Mouse (Mus musculus) embryonic facial prominence, embryonic 11.5 days (tissue): Measurements from ENCODE around the gene Slc26a8. TPM values are rescaled to one million over a fixed set of nuclear protein-coding genes. Genes with fewer than 3 reads are reported as not detected.

Experiments used
- ATAC-seq: fragments of 200-750 bp; cut with Nextera tagmentation; replicated peaks from 2 replicates; pipeline ENCODE4 v1.8.0; 2017; ENCODE audit warnings: low read depth; ENCODE audit not compliant: insufficient number of reproducible peaks, low FRiP score, low TSS enrichment
- DNase-seq: peaks from one replicate; pipeline ENCODE4 v3.0.0-alpha.2; 2015; ENCODE audit warnings: low spot score
- H3K27ac ChIP-seq: fragments of 300-500 bp; sonication (generic); replicated peaks from 2 replicates; pipeline ENCODE4 v1.5.1; 2014; ENCODE audit warnings: mild to moderate bottlenecking, low read depth, low read length, control low read depth
- H3K27me3 ChIP-seq: fragments of 300-500 bp; sonication (generic); 2 replicates; pipeline ENCODE4 v1.6.1; 2014; ENCODE audit warnings: mild to moderate bottlenecking, low read length, moderate library complexity, mixed read lengths; ENCODE audit not compliant: control insufficient read depth, insufficient read depth
- H3K36me3 ChIP-seq: fragments of 300-500 bp; sonication (generic); replicated peaks from 2 replicates; pipeline ENCODE4 v1.6.1; 2014; ENCODE audit warnings: low read depth, mild to moderate bottlenecking, low read length, moderate library complexity, mixed read lengths; ENCODE audit not compliant: control insufficient read depth, insufficient read depth
- H3K4me1 ChIP-seq: fragments of 300-500 bp; sonication (generic); 2 replicates; pipeline ENCODE4 v1.6.1; 2014; ENCODE audit warnings: low read length, mixed read lengths; ENCODE audit not compliant: control insufficient read depth, insufficient read depth
- H3K4me2 ChIP-seq: fragments of 300-500 bp; sonication (generic); 2 replicates; pipeline ENCODE4 v1.6.1; 2014; ENCODE audit warnings: low read depth, mild to moderate bottlenecking, control low read depth, low read length, moderate library complexity
- H3K4me3 ChIP-seq: fragments of 300-500 bp; sonication (generic); 2 replicates; pipeline ENCODE4 v1.5.1; 2014; ENCODE audit warnings: low read depth, low read length, control low read depth
- H3K9ac ChIP-seq: fragments of 300-500 bp; sonication (generic); replicated peaks from 2 replicates; pipeline ENCODE4 v1.6.1; 2014; ENCODE audit warnings: mild to moderate bottlenecking, control low read depth, low read length
- H3K9me3 ChIP-seq: fragments of 300-500 bp; sonication (generic); replicated peaks from 2 replicates; pipeline ENCODE4 v1.6.1; 2016; ENCODE audit warnings: mild to moderate bottlenecking, low read length, inconsistent platforms, mixed read lengths; ENCODE audit not compliant: control insufficient read depth
- WGBS: fragments of 180-500 bp; shearing (Covaris S2); extraction: QIAGEN DNeasy Blood & Tissue Kit; methylation state at CpG from one replicate; pipeline ENCODE4 v1.1.7; 2014; 5-methylcytosine and 5-hydroxymethylcytosine counted together
- polyA plus RNA-seq: library from polyadenylated mRNA; unstranded; fragments of >200 nt; fragmentation: Nextera tagmentation; extraction: Ambion mirVana; gene quantifications from 2 replicates; pipeline ENCODE4 v1.2.1, GENCODE M21; 2014

Slc26a8 gene
- polyA plus RNA-seq, 1 experiment from 2014 or later: 0.55 TPM

GRCm38 (mm10) chr17:28618775-28619174 lies 71.3 kb downstream of the Slc26a8 start:
- WGBS: 92% methylated on average over 1 of the region's 1 CpGs
- H3K27me3 ChIP-seq: no peaks in the 10 kb centered on the region
- ATAC-seq (no peak), DNase-seq (no peak)
- no peaks in the 10 kb centered on the region; the same call in 1 of the 2 replicates for H3K4me1 ChIP-seq
- H3K4me3 ChIP-seq: no peak overlapping the region
- H3K9me3 ChIP-seq: no peaks in the 10 kb centered on the region
- no peak overlapping the region for H3K4me2 ChIP-seq
- no peaks in the 10 kb centered on the region; the same call in 1 of the 2 replicates for H3K36me3 ChIP-seq
- no peak overlapping the region for H3K9ac ChIP-seq
- no peak overlapping the region for H3K27ac ChIP-seq

GRCm38 (mm10) chr17:28618124-28618523 lies 71.9 kb downstream of the Slc26a8 start:
- Histone ChIP-seq H3K27ac (no peak overlapping the region), H3K9ac (no peak overlapping the region), H3K4me2 (no peak overlapping the region), H3K9me3 (no peaks in the 10 kb centered on the region), H3K4me1 (no peaks in the 10 kb centered on the region; the same call in 1 of the 2 replicates), H3K4me3 (no peak overlapping the region), H3K36me3 (no peaks in the 10 kb centered on the region; the same call in 1 of the 2 replicates), H3K27me3 (no peaks in the 10 kb centered on the region)
- 79% methylated on average over 7 of the region's 7 CpGs for WGBS
- DNase-seq: no peak
- ATAC-seq: no peak

- ATAC-seq (no peak), DNase-seq (no peak)
- no peaks in the 10 kb centered on the region; the same call in 1 of the 2 replicates for H3K36me3 ChIP-seq
- H3K27ac ChIP-seq: no peak overlapping the region
- no peak overlapping the region for H3K4me2 ChIP-seq
- no peak overlapping the region for H3K4me3 ChIP-seq
- WGBS: 92% methylated on average over 10 of the region's 10 CpGs
- H3K9ac ChIP-seq: no peak overlapping the region
- H3K27me3 ChIP-seq: no peaks in the 10 kb centered on the region
- no peaks in the 10 kb centered on the region; the same call in 1 of the 2 replicates for H3K4me1 ChIP-seq
- no peaks in the 10 kb centered on the region for H3K9me3 ChIP-seq
These were observed 72.4 kb downstream of the Slc26a8 start for GRCm38 (mm10) chr17:28617636-28618035.

- Histone ChIP-seq H3K27ac (no peak overlapping the region), H3K4me1 (no peaks in the 10 kb centered on the region; the same call in 1 of the 2 replicates), H3K4me2 (no peak overlapping the region), H3K4me3 (no peak overlapping the region), H3K9me3 (no peaks in the 10 kb centered on the region), H3K27me3 (no peaks in the 10 kb centered on the region), H3K9ac (no peak overlapping the region), H3K36me3 (no peaks in the 10 kb centered on the region; the same call in none of the 2 replicates)
- DNase-seq (no peak), ATAC-seq (no peak)
- 94% methylated on average over 4 of the region's 4 CpGs for WGBS
These were observed 74.7 kb downstream of the Slc26a8 start for GRCm38 (mm10) chr17:28615332-28615731.

GRCm38 (mm10) chr17:28613096-28613495 lies 76.9 kb downstream of the Slc26a8 start:
- Histone ChIP-seq H3K9ac (no peak overlapping the region), H3K36me3 (no peaks in the 10 kb centered on the region; the same call in none of the 2 replicates), H3K4me3 (no peak overlapping the region), H3K9me3 (no peaks in the 10 kb centered on the region), H3K27me3 (no peaks in the 10 kb centered on the region), H3K27ac (no peak overlapping the region), H3K4me1 (no peaks in the 10 kb centered on the region), H3K4me2 (no peak overlapping the region)
- 89% methylated on average over 6 of the region's 6 CpGs for WGBS
- DNase-seq (no peak), ATAC-seq (no peak)

GRCm38 (mm10) chr17:28612603-28613002 lies 77.4 kb downstream of the Slc26a8 start:
- Histone ChIP-seq H3K4me3 (no peak overlapping the region), H3K27me3 (no peaks in the 10 kb centered on the region), H3K9ac (no peak overlapping the region), H3K27ac (no peak overlapping the region), H3K4me1 (no peaks in the 10 kb centered on the region), H3K4me2 (no peak overlapping the region), H3K36me3 (no peaks in the 10 kb centered on the region; the same call in none of the 2 replicates), H3K9me3 (no peaks in the 10 kb centered on the region)
- WGBS: 87% methylated on average over 2 of the region's 2 CpGs
- no peak for DNase-seq
- ATAC-seq: no peak

- Histone ChIP-seq H3K4me2 (no peak overlapping the region), H3K4me1 (no peaks in the 10 kb centered on the region), H3K9me3 (no peaks in the 10 kb centered on the region), H3K9ac (no peak overlapping the region), H3K36me3 (peaks cover 6% of the 10 kb centered on the region), H3K27ac (no peak overlapping the region), H3K27me3 (no peaks in the 10 kb centered on the region), H3K4me3 (no peak overlapping the region)
- 81% methylated on average over 3 of the region's 3 CpGs for WGBS
- DNase-seq: no peak
- no peak for ATAC-seq
These were observed 80.5 kb downstream of the Slc26a8 start for GRCm38 (mm10) chr17:28609543-28609942.

- Histone ChIP-seq H3K4me2 (no peak overlapping the region), H3K4me1 (no peaks in the 10 kb centered on the region), H3K27ac (no peak overlapping the region), H3K36me3 (peaks cover 35% of the 10 kb centered on the region), H3K9ac (no peak overlapping the region), H3K4me3 (no peak overlapping the region), H3K27me3 (no peaks in the 10 kb centered on the region), H3K9me3 (no peaks in the 10 kb centered on the region)
- DNase-seq: no peak
- WGBS: 89% methylated on average over 9 of the region's 9 CpGs
- no peak for ATAC-seq
These were observed 88.3 kb downstream of the Slc26a8 start for GRCm38 (mm10) chr17:28601557-28602250.
